In the genomic region with DNA sequence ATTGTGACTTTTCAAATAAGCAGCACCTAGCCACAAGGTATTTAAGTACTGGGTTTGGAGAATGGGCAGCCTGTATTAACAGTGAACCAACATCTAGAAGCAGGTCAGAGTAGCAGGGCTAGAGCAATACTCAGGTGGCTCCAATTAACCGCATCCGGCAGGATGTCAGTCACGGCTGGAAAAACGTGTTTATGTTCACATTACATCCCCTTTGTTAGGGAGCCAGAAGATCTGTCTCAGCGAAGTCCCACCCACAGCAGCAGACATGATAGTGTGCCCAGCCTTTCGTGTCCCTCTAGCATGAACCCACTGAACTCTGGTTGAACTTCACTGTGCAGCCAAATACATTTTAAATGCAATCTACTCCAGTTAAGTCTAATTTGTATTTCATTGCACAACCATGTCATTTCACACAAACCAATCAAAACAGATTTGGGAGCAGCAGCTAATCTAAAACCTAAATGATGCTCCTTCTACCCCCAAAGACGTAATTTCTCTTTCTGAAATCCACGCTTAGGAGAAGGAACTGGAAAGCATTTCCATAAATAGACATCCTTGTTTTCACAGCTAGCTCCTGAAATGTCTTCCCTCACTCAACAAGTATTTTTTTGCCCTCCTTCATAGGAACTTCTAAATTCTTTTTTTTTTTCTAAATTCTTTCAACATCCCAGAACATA, we compare ENCODE assay signal across 12 mouse cellular contexts.
DNase-seq lines count a peak whose midpoint lies in the region; ATAC-seq and TF ChIP-seq lines count a peak whose summit lies in the region.
"Had no signal": no experiment of that assay in that cellular context is flagged by ENCODE, and none has a peak within 500 bp of the region (broad histone marks: within the 10 kb centered on the region; RNA-seq: fewer than 3 reads in every experiment).

No protein-coding gene starts in this region.

- H3K27me3 ChIP-seq in lung, embryonic 14.5 days (ENCODE audit: insufficient read depth, low read length): no peaks in the 10 kb centered on the region
- H3K27me3 ChIP-seq in heart, embryonic 16.5 days (ENCODE audit: control insufficient read depth, insufficient read depth, low read length): no peaks in the 10 kb centered on the region
- H3K27me3 ChIP-seq in neural tube, embryonic 11.5 days (ENCODE audit: control insufficient read depth, insufficient read depth, low read length): no peaks in the 10 kb centered on the region
- H3K27me3 ChIP-seq: forebrain, embryonic 12.5 days; midbrain, embryonic 12.5 days had no signal

- peak; percentile 95 for ATAC-seq in lung, embryonic 14.5 days (ENCODE audit: insufficient read depth)
- ATAC-seq in heart, embryonic 16.5 days (replicated peaks; ENCODE audit: extremely low read depth, insufficient read depth, low FRiP score): no peak
- ATAC-seq in neural tube, embryonic 11.5 days (ENCODE audit: insufficient read depth, low FRiP score, low TSS enrichment): no peak

- H3K27ac ChIP-seq in lung, embryonic 14.5 days (ENCODE audit: low read depth): no peak overlapping the region
- H3K27ac ChIP-seq in heart, embryonic 16.5 days (ENCODE audit: low read length): no peak overlapping the region
- no peak overlapping the region for H3K27ac ChIP-seq in neural tube, embryonic 11.5 days (ENCODE audit: low read depth, low read length)
- H3K27ac ChIP-seq: forebrain, embryonic 12.5 days; midbrain, embryonic 12.5 days had no signal

- H3K36me3 ChIP-seq in lung, embryonic 14.5 days (ENCODE audit: insufficient read depth): no peaks in the 10 kb centered on the region
- H3K36me3 ChIP-seq in heart, embryonic 16.5 days (ENCODE audit: control insufficient read depth, insufficient read depth): no peaks in the 10 kb centered on the region
- H3K36me3 ChIP-seq in neural tube, embryonic 11.5 days (ENCODE audit: control insufficient read depth, insufficient read depth, low read length): no peaks in the 10 kb centered on the region
- H3K36me3 ChIP-seq: forebrain, embryonic 12.5 days; midbrain, embryonic 12.5 days had no signal

- H3K4me3 ChIP-seq in lung, embryonic 14.5 days (ENCODE audit: low read depth, low read length): no peak overlapping the region
- H3K4me3 ChIP-seq in heart, embryonic 16.5 days (ENCODE audit: low read length): no peak overlapping the region
- no peak overlapping the region for H3K4me3 ChIP-seq in neural tube, embryonic 11.5 days (ENCODE audit: low read depth, low read length)
- H3K4me3 ChIP-seq: forebrain, embryonic 12.5 days; midbrain, embryonic 12.5 days had no signal

- intact Hi-C loops in heart, postnatal 25 days (cut with DNase I): no loop called here

- WGBS in lung, embryonic 14.5 days: 25% methylated on average over 8 of the region's 8 CpGs
- 34% methylated on average over 8 of the region's 8 CpGs for WGBS in heart, embryonic 16.5 days
- 55% methylated on average over 8 of the region's 8 CpGs for WGBS in neural tube, embryonic 11.5 days

- no peaks in the 10 kb centered on the region for H3K9me3 ChIP-seq in lung, embryonic 14.5 days (ENCODE audit: low read depth, low read length)
- H3K9me3 ChIP-seq in heart, embryonic 16.5 days (replicated peaks; ENCODE audit: control insufficient read depth, low read length): no peaks in the 10 kb centered on the region
- no peaks in the 10 kb centered on the region for H3K9me3 ChIP-seq in neural tube, embryonic 11.5 days (ENCODE audit: control insufficient read depth, low read length)
- H3K9me3 ChIP-seq: forebrain, embryonic 12.5 days; midbrain, embryonic 12.5 days had no signal

- peak; percentile 78 for DNase-seq in heart, adult 11 months
- DNase-seq in heart, postnatal 25 days (ENCODE audit: low spot score): no peak
- peak; percentile 78 for DNase-seq in lung, embryonic 14.5 days
- DNase-seq in lung, adult 18-20 months: no peak
- DNase-seq in neural tube, embryonic 11.5 days (ENCODE audit: low spot score): peak; percentile 14
- no peak for DNase-seq in cerebellum, postnatal 25 days
- DNase-seq in ovary, postnatal 14 days (ENCODE audit: low spot score): no peak
- DNase-seq: cerebellum, adult 9-11 months had no signal

- H3K4me2 ChIP-seq in lung, embryonic 14.5 days: no peak overlapping the region
- peak overlapping the region; percentile 28; the same call in 1 of the 2 replicates for H3K4me2 ChIP-seq in heart, embryonic 16.5 days (ENCODE audit: low read depth, low read length)
- H3K4me2 ChIP-seq in neural tube, embryonic 11.5 days (ENCODE audit: low read depth): no peak overlapping the region
- H3K4me2 ChIP-seq: forebrain, embryonic 12.5 days; liver, embryonic 11.5 days; midbrain, embryonic 12.5 days had no signal

- H3K4me1 ChIP-seq in lung, embryonic 14.5 days (ENCODE audit: insufficient read depth): no peaks in the 10 kb centered on the region
- H3K4me1 ChIP-seq in heart, embryonic 16.5 days (ENCODE audit: control insufficient read depth, insufficient read depth, low read length): peaks cover 5% of the 10 kb centered on the region
- no peaks in the 10 kb centered on the region for H3K4me1 ChIP-seq in neural tube, embryonic 11.5 days (ENCODE audit: control insufficient read depth, insufficient read depth, low read length)
- H3K4me1 ChIP-seq: forebrain, embryonic 12.5 days; midbrain, embryonic 12.5 days had no signal

- TF ChIP-seq CTCF in lung, embryonic 14.5 days (IDR thresholded peaks at IDR 0.05; ENCODE audit: low read depth): no peak

- H3K9ac ChIP-seq in lung, embryonic 14.5 days: no peak overlapping the region
- no peak overlapping the region for H3K9ac ChIP-seq in heart, embryonic 16.5 days (ENCODE audit: low read length)
- H3K9ac ChIP-seq in neural tube, embryonic 11.5 days (ENCODE audit: low read length): no peak overlapping the region
- H3K9ac ChIP-seq: forebrain, embryonic 12.5 days; midbrain, embryonic 12.5 days had no signal

Comparison
In these comparisons a context has a peak if more than half of its experiments do, and no peak if none do; other contexts are left out.
1. DNase-seq: peak in heart, adult 11 months (single experiment), lung, embryonic 14.5 days (single experiment) and neural tube, embryonic 11.5 days (single experiment); none in heart, postnatal 25 days (single experiment), lung, adult 18-20 months (0 of 2), cerebellum, postnatal 25 days (0 of 2) and ovary, postnatal 14 days (single experiment).